Mouse (Mus musculus) ES-Bruce4 (cell line): ENCODE measurements at regions not wholly inside any gene's neighbourhood (a gene's known extent, or its start where the extent isn't known, plus 50 kb on each side); places are given as distances from the start of the nearest gene placed in this dataset.
A peak's percentile ranks its signal among the peaks of the same experiment; 100 is the strongest.
"Not testable (repeated sequence)": the region's sequence is repeated elsewhere in the genome, so short reads cannot be mapped to it uniquely, and the experiment has no call there.

Experiments
- H3K27ac ChIP-seq: 2 replicates; pipeline ENCODE4 v1.5.1; 2012; ENCODE audit warnings: low read length, inconsistent platforms; ENCODE audit not compliant: insufficient read depth
- H3K27me3 ChIP-seq: 2 replicates; pipeline ENCODE4 v1.6.1; 2012; ENCODE audit warnings: mild to moderate bottlenecking, low read length, inconsistent platforms; ENCODE audit not compliant: control insufficient read depth, poor library complexity, insufficient read depth, severe bottlenecking
- H3K36me3 ChIP-seq: 2 replicates; pipeline ENCODE4 v1.6.1; 2012; ENCODE audit warnings: inconsistent platforms, mild to moderate bottlenecking, low read length, moderate library complexity; ENCODE audit not compliant: control insufficient read depth, poor library complexity, insufficient read depth, severe bottlenecking
- H3K4me1 ChIP-seq: one replicate; pipeline ENCODE4 v1.8.1; 2011; ENCODE audit warnings: low read length; ENCODE audit not compliant: control insufficient read depth, insufficient read depth
- H3K4me3 ChIP-seq: 2 replicates; pipeline ENCODE4 v1.5.1; 2011; ENCODE audit warnings: low read depth, mild to moderate bottlenecking, low read length
- H3K9ac ChIP-seq: 2 replicates; pipeline ENCODE4 v1.6.1; 2012; ENCODE audit warnings: low read depth, mild to moderate bottlenecking, inconsistent platforms; ENCODE audit not compliant: poor library complexity, severe bottlenecking
- H3K9me3 ChIP-seq: replicated peaks from 2 replicates; pipeline ENCODE4 v1.6.1; 2012; ENCODE audit warnings: mild to moderate bottlenecking, low read length, inconsistent platforms; ENCODE audit not compliant: control insufficient read depth, poor library complexity, insufficient read depth, severe bottlenecking
- CTCF ChIP-seq: IDR thresholded peaks from one replicate; pipeline ENCODE4 v1.8.1; 2011; ENCODE audit warnings: low read depth, low read length
- EP300 ChIP-seq: IDR thresholded peaks from 2 replicates; pipeline ENCODE4 v1.6.1; 2011; ENCODE audit warnings: low read depth, low read length; ENCODE audit not compliant: insufficient read depth
- POLR2A ChIP-seq: IDR thresholded peaks from one replicate; pipeline ENCODE4 v1.8.1; 2011; ENCODE audit warnings: low read length; ENCODE audit not compliant: insufficient read depth

GRCm38 (mm10) chr1:189561831-189562230, 126.1 kb downstream of the Cenpf start:
- Histone ChIP-seq H3K4me1 (no peaks in the 10 kb centered on the region), H3K27me3 (no peaks in the 10 kb centered on the region), H3K9ac (no peak overlapping the region), H3K4me3 (no peak overlapping the region), H3K9me3 (no peaks in the 10 kb centered on the region), H3K36me3 (no peaks in the 10 kb centered on the region), H3K27ac (no peak overlapping the region)
- TF ChIP-seq POLR2A: no peak
- TF ChIP-seq CTCF: no peak
- no peak for TF ChIP-seq EP300

DNA sequence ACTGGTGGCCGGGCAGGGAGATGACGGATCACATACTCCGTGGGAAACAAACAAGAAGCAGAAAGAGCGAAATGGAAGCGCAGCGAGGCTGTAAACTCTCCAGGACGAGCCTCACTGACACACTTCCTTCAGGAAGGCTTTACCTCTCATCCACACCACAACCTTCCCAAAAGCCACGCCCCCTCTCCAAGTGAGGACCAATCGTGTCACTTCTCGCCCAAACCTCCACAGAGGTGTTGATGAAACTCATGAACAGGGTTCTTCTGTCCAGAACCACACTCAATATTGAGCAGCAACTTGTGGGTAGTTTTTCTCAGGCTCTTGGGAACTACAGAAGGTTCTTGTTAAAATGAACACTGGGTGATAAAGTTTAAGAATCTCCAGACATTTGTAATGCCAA, 127.3 kb downstream of the Cenpf start:
- TF ChIP-seq CTCF: no peak
- no peak for TF ChIP-seq EP300
- no peak for TF ChIP-seq POLR2A
- Histone ChIP-seq H3K27ac (no peak overlapping the region), H3K27me3 (no peaks in the 10 kb centered on the region)

GRCm38 (mm10) chr1:189550851-189551250, 137.0 kb downstream of the Cenpf start:
- Histone ChIP-seq H3K4me3 (no peak overlapping the region), H3K27ac (no peak overlapping the region), H3K9me3 (no peaks in the 10 kb centered on the region), H3K4me1 (no peaks in the 10 kb centered on the region), H3K9ac (no peak overlapping the region), H3K27me3 (no peaks in the 10 kb centered on the region), H3K36me3 (no peaks in the 10 kb centered on the region)
- no peak for TF ChIP-seq POLR2A
- TF ChIP-seq CTCF: peak; percentile 33

More for the DNA sequence above, 127.3 kb downstream of the Cenpf start:
- Histone ChIP-seq H3K4me3 (no peak overlapping the region), H3K9me3 (no peaks in the 10 kb centered on the region), H3K4me1 (no peaks in the 10 kb centered on the region), H3K36me3 (no peaks in the 10 kb centered on the region), H3K9ac (no peak overlapping the region)

- H3K9me3 ChIP-seq: no peaks in the 10 kb centered on the region
- H3K9ac ChIP-seq: no peak overlapping the region
- H3K36me3 ChIP-seq: no peaks in the 10 kb centered on the region
- TF ChIP-seq POLR2A (no peak), EP300 (no peak)
- H3K27me3 ChIP-seq: no peaks in the 10 kb centered on the region
- H3K4me3 ChIP-seq: no peak overlapping the region
- no peaks in the 10 kb centered on the region for H3K4me1 ChIP-seq
- H3K27ac ChIP-seq: no peak overlapping the region
These were observed 130.8 kb upstream of the Kcnk2 start for GRCm38 (mm10) chr1:189532834-189533233.

GRCm38 (mm10) chr1:189526329-189526728, 124.3 kb upstream of the Kcnk2 start:
- TF ChIP-seq EP300: no peak
- TF ChIP-seq POLR2A: no peak
- TF ChIP-seq CTCF: no peak
- Histone ChIP-seq H3K27me3 (no peaks in the 10 kb centered on the region), H3K9ac (no peak overlapping the region), H3K36me3 (no peaks in the 10 kb centered on the region), H3K27ac (no peak overlapping the region), H3K4me1 (no peaks in the 10 kb centered on the region), H3K9me3 (no peaks in the 10 kb centered on the region), H3K4me3 (no peak overlapping the region)

DNA sequence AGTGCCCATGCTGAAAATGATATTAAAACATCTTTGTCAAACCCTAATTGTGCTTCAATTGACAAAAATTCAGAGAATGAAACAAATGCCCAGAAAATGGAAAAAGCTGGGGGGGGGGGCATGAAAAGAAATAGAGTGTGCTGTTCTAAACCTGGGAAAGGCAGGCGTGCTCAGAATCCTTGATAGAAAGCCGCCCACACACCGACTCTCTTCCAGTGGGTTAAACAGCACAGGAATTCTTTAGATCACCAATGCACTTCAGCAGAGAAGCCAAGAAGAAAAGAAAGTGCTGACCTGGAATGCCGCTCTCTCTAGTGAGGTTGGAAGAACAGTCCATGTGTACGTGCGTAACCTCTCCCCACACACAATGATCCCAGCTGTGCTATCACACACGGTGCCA, 113.4 kb upstream of the Kcnk2 start:
- no peak overlapping the region for H3K4me3 ChIP-seq
- H3K9me3 ChIP-seq: no peaks in the 10 kb centered on the region
- H3K4me1 ChIP-seq: no peaks in the 10 kb centered on the region
- TF ChIP-seq CTCF: no peak
- no peak for TF ChIP-seq POLR2A
- no peak for TF ChIP-seq EP300
- H3K36me3 ChIP-seq: no peaks in the 10 kb centered on the region
- no peaks in the 10 kb centered on the region for H3K27me3 ChIP-seq
- H3K9ac ChIP-seq: no peak overlapping the region
- H3K27ac ChIP-seq: no peak overlapping the region

DNA sequence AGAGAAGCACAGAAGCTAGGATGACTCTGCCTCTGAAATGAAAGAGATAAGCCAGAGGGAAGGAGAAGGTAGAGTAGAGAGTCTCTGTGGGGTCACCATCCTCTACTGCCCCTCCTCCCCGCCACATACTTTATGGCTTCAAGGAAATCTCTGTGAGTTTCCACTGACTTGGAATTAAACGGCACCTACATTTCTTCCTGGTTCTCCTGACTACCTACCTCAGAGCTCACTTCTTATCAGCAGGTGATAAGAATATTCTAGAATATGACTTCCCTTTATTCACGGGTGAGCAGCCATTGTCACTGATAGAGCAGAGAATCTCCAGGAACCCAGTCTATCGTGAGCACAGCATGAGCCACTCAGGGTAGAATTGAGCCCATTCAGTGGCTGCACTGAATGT, 111.3 kb upstream of the Kcnk2 start:
- Histone ChIP-seq H3K9me3 (no peaks in the 10 kb centered on the region), H3K4me3 (no peak overlapping the region), H3K27me3 (no peaks in the 10 kb centered on the region), H3K9ac (no peak overlapping the region), H3K36me3 (no peaks in the 10 kb centered on the region), H3K4me1 (no peaks in the 10 kb centered on the region), H3K27ac (no peak overlapping the region)
- no peak for TF ChIP-seq CTCF
- no peak for TF ChIP-seq POLR2A
- TF ChIP-seq EP300: no peak

DNA sequence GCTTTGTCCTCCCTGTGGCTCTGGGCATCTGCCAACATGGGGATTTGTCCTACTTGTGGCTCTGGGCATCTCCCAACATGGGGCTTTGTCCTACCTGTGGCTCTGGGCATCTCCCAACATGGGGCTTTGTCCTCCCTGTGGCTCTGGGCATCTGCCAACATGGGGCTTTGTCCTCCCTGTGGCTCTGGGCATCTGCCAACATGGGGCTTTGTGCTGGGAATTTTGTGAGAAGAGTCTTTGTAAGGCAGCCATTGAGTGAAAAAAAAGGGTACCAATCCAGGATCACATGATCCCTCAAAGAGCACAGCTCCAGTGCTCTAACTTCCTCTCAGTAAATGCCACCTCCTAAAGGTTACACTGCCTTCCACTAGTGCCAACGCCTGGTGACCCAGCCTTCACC, 105.2 kb upstream of the Kcnk2 start:
- not testable (repeated sequence) for H3K27me3 ChIP-seq, H3K4me3 ChIP-seq, H3K36me3 ChIP-seq

More for the DNA sequence above, 105.2 kb upstream of the Kcnk2 start:
- H3K9me3 ChIP-seq, H3K27ac ChIP-seq, H3K4me1 ChIP-seq, H3K9ac ChIP-seq: not testable (repeated sequence)
